Comparison of ENCODE assay signal across 10 mouse cellular contexts in the genomic region with DNA sequence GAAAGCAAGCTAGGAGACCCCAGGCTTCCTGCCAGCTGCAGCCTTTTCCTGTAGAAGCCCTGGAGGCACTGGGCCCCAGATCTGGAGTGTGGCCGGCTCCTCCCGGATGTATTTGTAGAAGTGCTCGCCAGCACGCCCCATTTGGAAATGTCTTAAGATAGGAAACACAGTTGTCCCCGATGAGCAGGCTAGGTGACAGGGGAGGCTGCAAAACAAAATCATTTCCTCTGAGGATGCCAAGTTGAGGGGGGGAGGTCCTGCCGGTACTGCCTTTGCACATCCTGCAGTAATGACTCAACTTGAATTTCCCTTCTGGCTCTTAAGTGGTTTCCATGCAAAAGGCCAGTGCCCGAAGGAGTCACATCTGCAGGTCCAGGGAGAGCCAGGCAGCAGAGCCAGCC.
DNase-seq lines count a peak whose midpoint lies in the region; ATAC-seq lines count a peak whose summit lies in the region.
"Had no signal": no experiment of that assay in that cellular context is flagged by ENCODE, and none has a peak within 500 bp of the region (broad histone marks: within the 10 kb centered on the region; RNA-seq: fewer than 3 reads in every experiment).

No protein-coding gene starts in this region.

- H3K9me3 ChIP-seq in midbrain, embryonic 10.5 days (replicated peaks), result no peaks in the 10 kb centered on the region
- H3K9me3 ChIP-seq in midbrain, embryonic 14.5 days (ENCODE audit: control insufficient read depth, low read length), result no peaks in the 10 kb centered on the region
- H3K9me3 ChIP-seq: embryonic facial prominence, embryonic 13.5 days; limb, embryonic 15.5 days had no signal

- H3K4me2 ChIP-seq in midbrain, embryonic 14.5 days (ENCODE audit: low read length), result no peak overlapping the region
- H3K4me2 ChIP-seq: embryonic facial prominence, embryonic 13.5 days; limb, embryonic 15.5 days had no signal

- 89% methylated on average over 7 of the region's 7 CpGs for WGBS in midbrain, embryonic 10.5 days
- 82% methylated on average over 7 of the region's 7 CpGs for WGBS in midbrain, embryonic 14.5 days

- DNase-seq in midbrain, embryonic 10.5 days (ENCODE audit: low spot score), result no peak
- no peak for DNase-seq in midbrain, embryonic 14.5 days
- DNase-seq in gastrocnemius, postnatal 25 days, result peak; percentile 42
- peak; percentile 68 to 79 for DNase-seq in kidney, adult 8-10 months
- DNase-seq in skeletal muscle tissue, adult 2 months (ENCODE audit: low read depth, low spot score), result peak; percentile 33
- no peak for DNase-seq in frontal cortex, postnatal 36 days (ENCODE audit: low spot score in 2 of 2)
- DNase-seq in spleen, postnatal 10 days (ENCODE audit: low spot score in 2 of 2), result no peak
- DNase-seq in left cerebral cortex, postnatal 14 days (ENCODE audit: low spot score in 2 of 2), result no peak

- no peak for ATAC-seq in midbrain, embryonic 14.5 days (ENCODE audit: low FRiP score, low TSS enrichment)

- H3K27ac ChIP-seq in midbrain, embryonic 10.5 days (replicated peaks), result 0 out of 2 replicates have a peak overlapping the region, but pooled peaks have one; percentile 46
- H3K27ac ChIP-seq in midbrain, embryonic 14.5 days (replicated peaks; ENCODE audit: low read depth, low read length), result no peak overlapping the region
- H3K27ac ChIP-seq: embryonic facial prominence, embryonic 13.5 days; limb, embryonic 15.5 days had no signal

- no peaks in the 10 kb centered on the region for H3K27me3 ChIP-seq in midbrain, embryonic 10.5 days (ENCODE audit: low read depth, poor library complexity, severe bottlenecking)
- no peaks in the 10 kb centered on the region for H3K27me3 ChIP-seq in midbrain, embryonic 14.5 days (ENCODE audit: control insufficient read depth, insufficient read depth, low read length)
- H3K27me3 ChIP-seq: embryonic facial prominence, embryonic 13.5 days; limb, embryonic 15.5 days had no signal

- H3K4me1 ChIP-seq in midbrain, embryonic 10.5 days, result peaks cover 15% of the 10 kb centered on the region
- no peaks in the 10 kb centered on the region for H3K4me1 ChIP-seq in midbrain, embryonic 14.5 days (ENCODE audit: control insufficient read depth, insufficient read depth, low read length)
- H3K4me1 ChIP-seq: embryonic facial prominence, embryonic 13.5 days had no signal

- H3K4me3 ChIP-seq in midbrain, embryonic 10.5 days, result no peak overlapping the region
- no peak overlapping the region for H3K4me3 ChIP-seq in midbrain, embryonic 14.5 days (replicated peaks; ENCODE audit: low read depth, low read length)
- H3K4me3 ChIP-seq: embryonic facial prominence, embryonic 13.5 days; limb, embryonic 15.5 days had no signal

- intact Hi-C loops in left cerebral cortex, postnatal 14 days (cut with DNase I), result no loop called here

- no peak overlapping the region for H3K9ac ChIP-seq in midbrain, embryonic 14.5 days (replicated peaks; ENCODE audit: low read length)
- H3K9ac ChIP-seq: embryonic facial prominence, embryonic 13.5 days; limb, embryonic 15.5 days had no signal

- H3K36me3 ChIP-seq in midbrain, embryonic 10.5 days, result no peaks in the 10 kb centered on the region
- no peaks in the 10 kb centered on the region for H3K36me3 ChIP-seq in midbrain, embryonic 14.5 days (ENCODE audit: control insufficient read depth, insufficient read depth, low read length)
- H3K36me3 ChIP-seq: embryonic facial prominence, embryonic 13.5 days; limb, embryonic 15.5 days had no signal

Comparison
In these comparisons a context has a peak if more than half of its experiments do, and no peak if none do; other contexts are left out.
1. DNase-seq: peak in gastrocnemius, postnatal 25 days (single experiment), kidney, adult 8-10 months (2 of 2) and skeletal muscle tissue, adult 2 months (single experiment); none in midbrain, embryonic 10.5 days (single experiment), midbrain, embryonic 14.5 days (single experiment), frontal cortex, postnatal 36 days (0 of 2), spleen, postnatal 10 days (0 of 2) and left cerebral cortex, postnatal 14 days (0 of 2).